Mouse (Mus musculus): ENCODE measurements around the gene Plxnc1. TPM values are rescaled to one million over a fixed set of nuclear protein-coding genes. Genes with fewer than 3 reads are reported as not detected.

Plxnc1 gene
- total RNA-seq (2014; rRNA removed) (11.6 and 13.9 TPM in 2 replicates), polyA plus RNA-seq (2012; rRNA removed) (2.6 and 2.7 TPM in 2 replicates)

DNA sequence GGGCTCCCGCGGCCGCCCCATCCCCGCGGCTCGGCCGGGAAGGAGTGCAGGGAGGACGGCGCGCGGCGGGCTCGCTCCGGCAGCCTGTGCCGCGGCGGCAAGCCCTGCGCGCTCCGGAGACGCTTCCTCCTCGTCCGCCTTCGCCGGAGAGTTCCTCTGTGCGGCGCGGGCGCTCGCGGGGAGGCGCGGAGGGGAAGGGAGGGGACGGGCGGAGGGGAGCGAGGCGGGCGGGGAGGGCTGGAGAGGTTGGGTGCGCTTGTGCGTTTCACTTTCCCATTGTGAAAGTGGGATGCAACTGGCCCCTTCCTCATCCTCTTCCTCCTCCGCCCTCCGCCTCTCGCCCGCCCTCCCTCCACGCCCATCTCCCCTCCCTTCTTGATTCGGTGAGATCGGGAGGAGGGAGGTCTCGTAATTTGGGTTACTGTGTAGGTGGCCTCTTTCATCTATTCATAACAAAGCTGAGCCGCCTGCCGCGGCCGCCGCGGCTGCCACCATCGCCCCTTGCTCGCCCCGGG lies at the start of gene Plxnc1:
Gene Plxnc1 (minus strand): TSS at position 145 of the 515 bp plus-strand sequence.
- Histone ChIP-seq H3K27me3 (ENCODE audit: control insufficient read depth, insufficient read depth, low read length) (peaks cover 19% of the 10 kb centered on the region), H3K27ac (replicated peaks; ENCODE audit: insufficient read depth, low read depth, low read length) (0 out of 2 replicates have a peak within 1 kb of the TSS, but pooled peaks have one; percentile 2)
- WGBS: under 1% methylated on average over 34 of the region's 57 CpGs

DNA sequence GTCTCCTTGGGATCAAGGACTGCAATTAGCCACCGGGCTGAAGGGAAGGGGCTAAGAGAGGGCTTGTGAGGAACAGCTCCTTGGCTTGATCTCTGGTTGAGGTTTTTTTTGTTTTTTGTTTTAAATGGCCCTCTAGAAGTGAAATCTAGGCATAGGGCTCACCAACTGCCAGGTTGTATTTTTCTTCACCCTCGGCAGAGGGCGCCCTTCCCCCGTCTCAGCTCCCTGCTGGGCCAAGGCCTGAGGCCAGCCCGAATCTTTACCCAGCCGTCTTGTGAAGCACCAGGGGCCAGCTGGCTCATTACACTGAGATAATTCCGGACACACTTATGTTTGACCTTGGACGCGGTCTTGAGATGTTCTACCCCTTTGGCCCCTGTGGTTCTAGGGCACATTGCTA lies 47.5 kb upstream of the Plxnc1 start:
- H3K4me3 ChIP-seq (ENCODE audit: insufficient read depth, low read depth, low read length): no peak overlapping the region
- no peak for TF ChIP-seq POLR2A (IDR thresholded peaks at IDR 0.05; ENCODE audit: extremely low read depth, insufficient read depth, low read length)
- TF ChIP-seq CTCF (IDR thresholded peaks at IDR 0.05; ENCODE audit: low read depth, low read length): peak; percentile 90
- WGBS: 10% methylated on average over 9 of the region's 9 CpGs

More for the DNA sequence above, at the start of gene Plxnc1:
- no peaks in the 10 kb centered on the region for H3K4me1 ChIP-seq (ENCODE audit: control insufficient read depth, insufficient read depth, low read length)
- DNase-seq (ENCODE audit: extremely low read depth, low read depth, low spot score): no peak
- TF ChIP-seq CTCF (IDR thresholded peaks at IDR 0.05; ENCODE audit: low read depth, low read length): no peak
- peak within 1 kb of the TSS; percentile 79 for H3K9ac ChIP-seq (ENCODE audit: low read depth, low read length)
- no peaks in the 10 kb centered on the region for H3K36me3 ChIP-seq (ENCODE audit: control insufficient read depth, insufficient read depth, low read length)
- peak within 1 kb of the TSS; percentile 74 for H3K4me3 ChIP-seq (ENCODE audit: insufficient read depth, low read depth, low read length)
- no peaks in the 10 kb centered on the region for H3K79me2 ChIP-seq (ENCODE audit: control insufficient read depth, insufficient read depth, low read length)

DNA sequence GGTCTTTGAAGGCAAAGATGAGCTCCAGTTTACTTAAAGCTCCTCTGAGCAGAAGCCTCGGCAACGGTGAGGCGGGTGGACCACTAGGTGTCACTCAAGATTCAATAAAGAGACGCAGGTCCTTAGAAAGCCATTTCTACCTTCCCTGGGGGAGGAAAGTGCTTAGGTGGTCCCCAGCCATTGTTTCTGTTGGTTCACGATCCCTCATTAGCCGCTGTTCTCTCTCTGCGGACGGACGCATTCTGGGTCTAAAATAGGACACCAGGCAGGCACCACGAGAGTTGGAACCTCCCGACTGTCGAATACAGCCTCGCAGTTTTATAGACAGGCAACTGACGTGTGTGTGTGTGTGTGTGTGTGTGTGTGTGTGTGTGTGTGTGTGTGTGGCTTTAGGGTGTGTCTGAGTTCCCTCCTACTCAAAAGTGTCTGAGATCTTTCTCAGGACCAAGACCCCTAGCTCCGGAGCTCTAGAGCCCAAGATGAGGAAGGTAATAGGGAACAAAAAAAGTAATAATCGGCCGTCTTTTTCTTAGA lies 47.0 kb upstream of the Plxnc1 start:
- TF ChIP-seq CTCF (IDR thresholded peaks at IDR 0.05; ENCODE audit: low read depth, low read length): peak; percentile 77
- no peak for TF ChIP-seq POLR2A (IDR thresholded peaks at IDR 0.05; ENCODE audit: extremely low read depth, insufficient read depth, low read length)
- no peaks in the 10 kb centered on the region for H3K27me3 ChIP-seq (ENCODE audit: control insufficient read depth, insufficient read depth, low read length)
- peaks cover 8% of the 10 kb centered on the region for H3K4me1 ChIP-seq (ENCODE audit: control insufficient read depth, insufficient read depth, low read length)
- H3K27ac ChIP-seq (replicated peaks; ENCODE audit: insufficient read depth, low read depth, low read length): peak overlapping the region; percentile 41; the same call in 1 of the 2 replicates
- peak; percentile 57 for DNase-seq (ENCODE audit: extremely low read depth, low read depth, low spot score)
- 14% methylated on average over 17 of the region's 17 CpGs for WGBS
- no peak overlapping the region for H3K4me3 ChIP-seq (ENCODE audit: insufficient read depth, low read depth, low read length)
- H3K9ac ChIP-seq (ENCODE audit: low read depth, low read length): peak overlapping the region; percentile 4; the same call in 1 of the 2 replicates
- H3K79me2 ChIP-seq (ENCODE audit: control insufficient read depth, insufficient read depth, low read length): no peaks in the 10 kb centered on the region
- H3K36me3 ChIP-seq (ENCODE audit: control insufficient read depth, insufficient read depth, low read length): no peaks in the 10 kb centered on the region

More for the DNA sequence above, 47.5 kb upstream of the Plxnc1 start:
- peak; percentile 45 for DNase-seq (ENCODE audit: extremely low read depth, low read depth, low spot score)
- H3K9ac ChIP-seq (ENCODE audit: low read depth, low read length): no peak overlapping the region
- no peaks in the 10 kb centered on the region for H3K27me3 ChIP-seq (ENCODE audit: control insufficient read depth, insufficient read depth, low read length)
- H3K4me1 ChIP-seq (ENCODE audit: control insufficient read depth, insufficient read depth, low read length): peaks cover 8% of the 10 kb centered on the region
- no peak overlapping the region for H3K27ac ChIP-seq (replicated peaks; ENCODE audit: insufficient read depth, low read depth, low read length)
- H3K36me3 ChIP-seq (ENCODE audit: control insufficient read depth, insufficient read depth, low read length): no peaks in the 10 kb centered on the region
- H3K79me2 ChIP-seq (ENCODE audit: control insufficient read depth, insufficient read depth, low read length): no peaks in the 10 kb centered on the region

DNA sequence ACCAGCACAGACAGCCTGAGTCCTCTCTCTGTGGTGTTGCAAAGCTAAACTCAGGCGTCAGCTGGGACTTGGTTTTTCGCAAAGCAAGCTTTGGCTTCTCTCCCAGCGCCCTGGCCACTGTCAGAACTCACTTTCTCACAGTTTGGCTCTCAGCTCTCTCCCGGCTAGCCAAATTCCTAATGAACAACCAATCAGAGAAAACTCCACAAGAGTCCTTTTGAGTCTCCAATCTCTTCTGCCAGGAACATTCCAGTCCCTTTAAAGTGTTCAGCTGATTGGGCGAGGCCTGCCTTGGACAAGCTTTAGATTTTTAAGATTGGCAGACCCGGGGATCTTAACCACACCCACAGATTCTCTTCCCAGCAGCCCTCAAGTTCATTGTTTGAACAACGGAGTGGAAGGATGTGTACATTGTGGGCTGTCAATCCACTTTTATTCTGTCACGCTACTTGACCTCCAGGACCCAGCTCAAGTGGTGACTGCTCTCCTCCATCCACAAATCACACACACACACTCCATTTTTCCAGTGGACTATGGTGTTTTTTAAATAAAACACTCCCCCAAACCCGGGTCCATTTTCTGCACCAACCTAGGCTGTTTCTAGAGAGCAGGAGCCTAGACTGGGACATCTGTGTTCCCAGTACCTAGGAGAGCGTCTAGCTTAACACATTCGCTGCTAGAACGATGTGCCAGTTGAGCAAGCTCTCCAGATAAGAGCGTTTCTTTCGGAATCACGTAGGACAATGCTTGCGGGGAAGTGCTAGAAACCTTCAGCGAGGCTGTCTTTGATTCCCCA lies 46.3 kb upstream of the Plxnc1 start:
- TF ChIP-seq POLR2A (IDR thresholded peaks at IDR 0.05; ENCODE audit: extremely low read depth, insufficient read depth, low read length): no peak
- no peak for TF ChIP-seq CTCF (IDR thresholded peaks at IDR 0.05; ENCODE audit: low read depth, low read length)
- Histone ChIP-seq H3K4me1 (ENCODE audit: control insufficient read depth, insufficient read depth, low read length) (peaks cover 8% of the 10 kb centered on the region), H3K79me2 (ENCODE audit: control insufficient read depth, insufficient read depth, low read length) (no peaks in the 10 kb centered on the region), H3K27ac (replicated peaks; ENCODE audit: insufficient read depth, low read depth, low read length) (peak overlapping the region; percentile 41), H3K36me3 (ENCODE audit: control insufficient read depth, insufficient read depth, low read length) (no peaks in the 10 kb centered on the region), H3K4me3 (ENCODE audit: insufficient read depth, low read depth, low read length) (no peak overlapping the region; the same call in 1 of the 2 replicates), H3K9ac (ENCODE audit: low read depth, low read length) (no peak overlapping the region), H3K27me3 (ENCODE audit: control insufficient read depth, insufficient read depth, low read length) (no peaks in the 10 kb centered on the region)
- WGBS: 9% methylated on average over 17 of the region's 17 CpGs
- peak; percentile 94 for DNase-seq (ENCODE audit: extremely low read depth, low read depth, low spot score)

DNA sequence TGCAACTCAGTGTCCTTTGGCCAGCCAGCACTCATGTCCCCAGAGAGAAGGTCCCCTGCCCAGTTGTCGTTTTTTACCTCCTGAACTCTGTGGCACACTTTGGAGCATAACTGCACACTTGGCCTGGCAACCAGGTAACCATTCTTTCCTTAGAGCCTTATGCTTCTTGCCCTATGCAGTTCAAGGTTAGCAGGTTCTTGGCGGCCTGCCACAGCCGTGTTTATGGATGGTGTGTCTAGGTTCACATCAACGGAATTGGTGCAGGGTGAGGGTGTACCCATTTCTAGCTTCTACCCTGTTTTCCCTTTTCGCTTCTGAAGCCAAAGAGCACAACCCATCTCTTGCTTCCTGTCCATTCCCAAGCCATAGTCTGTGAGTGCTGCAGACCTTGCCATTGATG lies 44.7 kb upstream of the Plxnc1 start:
- peaks cover 8% of the 10 kb centered on the region for H3K4me1 ChIP-seq (ENCODE audit: control insufficient read depth, insufficient read depth, low read length)
- no peak overlapping the region for H3K4me3 ChIP-seq (ENCODE audit: insufficient read depth, low read depth, low read length)
- no peaks in the 10 kb centered on the region for H3K36me3 ChIP-seq (ENCODE audit: control insufficient read depth, insufficient read depth, low read length)
- 66% methylated on average over 5 of the region's 5 CpGs for WGBS
- H3K79me2 ChIP-seq (ENCODE audit: control insufficient read depth, insufficient read depth, low read length): no peaks in the 10 kb centered on the region
- H3K27me3 ChIP-seq (ENCODE audit: control insufficient read depth, insufficient read depth, low read length): no peaks in the 10 kb centered on the region
- TF ChIP-seq CTCF (IDR thresholded peaks at IDR 0.05; ENCODE audit: low read depth, low read length) (no peak), POLR2A (IDR thresholded peaks at IDR 0.05; ENCODE audit: extremely low read depth, insufficient read depth, low read length) (no peak)
- no peak overlapping the region for H3K27ac ChIP-seq (replicated peaks; ENCODE audit: insufficient read depth, low read depth, low read length)
- peak; percentile 16 for DNase-seq (ENCODE audit: extremely low read depth, low read depth, low spot score)
- H3K9ac ChIP-seq (ENCODE audit: low read depth, low read length): no peak overlapping the region

Measured in liver, adult 2 months (tissue).